Mouse (Mus musculus) ES-Bruce4 (cell line): ENCODE measurements around the gene Yrdc. TPM values are rescaled to one million over a fixed set of nuclear protein-coding genes. Genes with fewer than 3 reads are reported as not detected.

Experiments
- H3K27ac ChIP-seq: 2 replicates; pipeline ENCODE4 v1.5.1; 2012; ENCODE audit warnings: low read length, inconsistent platforms; ENCODE audit not compliant: insufficient read depth
- H3K27me3 ChIP-seq: 2 replicates; pipeline ENCODE4 v1.6.1; 2012; ENCODE audit warnings: mild to moderate bottlenecking, low read length, inconsistent platforms; ENCODE audit not compliant: control insufficient read depth, poor library complexity, insufficient read depth, severe bottlenecking
- H3K36me3 ChIP-seq: 2 replicates; pipeline ENCODE4 v1.6.1; 2012; ENCODE audit warnings: inconsistent platforms, mild to moderate bottlenecking, low read length, moderate library complexity; ENCODE audit not compliant: control insufficient read depth, poor library complexity, insufficient read depth, severe bottlenecking
- H3K4me1 ChIP-seq: one replicate; pipeline ENCODE4 v1.8.1; 2011; ENCODE audit warnings: low read length; ENCODE audit not compliant: control insufficient read depth, insufficient read depth
- H3K4me3 ChIP-seq: 2 replicates; pipeline ENCODE4 v1.5.1; 2011; ENCODE audit warnings: low read depth, mild to moderate bottlenecking, low read length
- H3K9ac ChIP-seq: 2 replicates; pipeline ENCODE4 v1.6.1; 2012; ENCODE audit warnings: low read depth, mild to moderate bottlenecking, inconsistent platforms; ENCODE audit not compliant: poor library complexity, severe bottlenecking
- H3K9me3 ChIP-seq: replicated peaks from 2 replicates; pipeline ENCODE4 v1.6.1; 2012; ENCODE audit warnings: mild to moderate bottlenecking, low read length, inconsistent platforms; ENCODE audit not compliant: control insufficient read depth, poor library complexity, insufficient read depth, severe bottlenecking
- CTCF ChIP-seq: IDR thresholded peaks from one replicate; pipeline ENCODE4 v1.8.1; 2011; ENCODE audit warnings: low read depth, low read length
- EP300 ChIP-seq: IDR thresholded peaks from 2 replicates; pipeline ENCODE4 v1.6.1; 2011; ENCODE audit warnings: low read depth, low read length; ENCODE audit not compliant: insufficient read depth
- POLR2A ChIP-seq: IDR thresholded peaks from one replicate; pipeline ENCODE4 v1.8.1; 2011; ENCODE audit warnings: low read length; ENCODE audit not compliant: insufficient read depth
- polyA plus RNA-seq: library from polyadenylated mRNA; stranded (reverse); fragments of >200 nt; gene quantifications from 2 replicates; pipeline ENCODE4 v1.2.4, GENCODE M21; 2011; ENCODE audit warnings: low read depth; ENCODE audit not compliant: missing spikeins, insufficient read depth, insufficient read length

Gene Yrdc
- polyA plus RNA-seq, 1 experiment: 48.4 TPM

DNA sequence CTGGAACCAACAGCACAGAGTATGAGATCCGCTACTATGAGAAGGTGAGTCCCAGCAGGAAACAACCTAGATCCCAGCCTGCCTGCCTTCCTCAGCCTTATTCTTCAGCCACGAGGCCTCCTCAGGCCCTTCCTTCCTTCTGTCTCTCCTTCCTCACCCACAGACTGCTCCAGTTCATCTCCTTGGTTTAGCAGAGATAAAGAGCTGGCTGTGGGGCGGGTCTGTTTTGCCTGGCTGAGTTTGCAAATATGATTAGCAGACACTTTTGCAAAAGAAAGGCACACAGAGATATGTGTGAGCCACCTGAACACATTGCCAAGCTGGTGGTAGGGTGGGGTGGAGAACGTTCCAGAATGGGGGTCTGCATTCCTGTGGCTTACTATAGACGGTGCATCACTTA is 49.4 kb downstream of the Yrdc start:
- no peak overlapping the region for H3K4me3 ChIP-seq
- H3K9ac ChIP-seq: no peak overlapping the region
- H3K4me1 ChIP-seq: peaks cover 2% of the 10 kb centered on the region
- TF ChIP-seq CTCF (no peak), POLR2A (no peak), EP300 (no peak)
- no peaks in the 10 kb centered on the region for H3K9me3 ChIP-seq
- no peaks in the 10 kb centered on the region for H3K36me3 ChIP-seq
- no peak overlapping the region for H3K27ac ChIP-seq
- H3K27me3 ChIP-seq: 0 out of 2 replicates have a peak, but pooled peaks cover 2% of the 10 kb centered on the region

Other genes with a start within 250 kb of the Yrdc start
- gene 3100002H09Rik, start 239.9 kb upstream of the Yrdc start, polyA plus RNA-seq: 0.78 TPM in 1 of 2 replicates, not detected in the other
- 12.8 and 14.9 TPM in 2 replicates for gene Pou3f1, start 193.9 kb upstream of the Yrdc start, polyA plus RNA-seq
- 56.9 and 60.4 TPM in 2 replicates for gene Utp11, start 157.1 kb upstream of the Yrdc start, polyA plus RNA-seq
- 11.4 and 14.0 TPM in 2 replicates for gene Fhl3, start 150.0 kb upstream of the Yrdc start, polyA plus RNA-seq
- 110 and 127 TPM in 2 replicates for gene Sf3a3, start 135.9 kb upstream of the Yrdc start, polyA plus RNA-seq
- gene Inpp5b, start 108.8 kb upstream of the Yrdc start, polyA plus RNA-seq: 21.7 and 27.0 TPM in 2 replicates
- 15.8 and 16.4 TPM in 2 replicates for gene Mtf1, start 48.6 kb upstream of the Yrdc start, polyA plus RNA-seq
- 15.1 and 16.0 TPM in 2 replicates for gene 1110065P20Rik, start 517 bp downstream of the Yrdc start, polyA plus RNA-seq
- 3.8 and 4.8 TPM in 2 replicates for gene Maneal, start 11.5 kb downstream of the Yrdc start, polyA plus RNA-seq
- gene Epha10, start 30.2 kb downstream of the Yrdc start, polyA plus RNA-seq: 0.37 and 0.84 TPM in 2 replicates
- gene 9930104L06Rik, start 86.4 kb downstream of the Yrdc start, polyA plus RNA-seq: 9.5 and 15.2 TPM in 2 replicates
- gene Cdca8, start 88.6 kb downstream of the Yrdc start, polyA plus RNA-seq: 209 and 212 TPM in 2 replicates
- 1.9 and 2.5 TPM in 2 replicates for gene Rspo1, start 135.8 kb downstream of the Yrdc start, polyA plus RNA-seq
- 112 and 140 TPM in 2 replicates for gene Gnl2, start 165.9 kb downstream of the Yrdc start, polyA plus RNA-seq
- not detected in 2 replicates for gene Dnali1, start 215.0 kb downstream of the Yrdc start, polyA plus RNA-seq
- 20.0 and 23.8 TPM in 2 replicates for gene Snip1, start 216.0 kb downstream of the Yrdc start, polyA plus RNA-seq
- 35.2 and 39.6 TPM in 2 replicates for gene Meaf6, start 234.5 kb downstream of the Yrdc start, polyA plus RNA-seq